Mouse (Mus musculus) telencephalon, adult 2 months (tissue): ENCODE measurements at regions not wholly inside any gene's neighbourhood (a gene's known extent, or its start where the extent isn't known, plus 50 kb on each side); places are given as distances from the start of the nearest gene placed in this dataset.

Source experiments
- DNase-seq: peaks from one replicate; pipeline ENCODE4 v3.0.0-alpha.2; 2011; ENCODE audit warnings: low read depth, low spot score

DNA sequence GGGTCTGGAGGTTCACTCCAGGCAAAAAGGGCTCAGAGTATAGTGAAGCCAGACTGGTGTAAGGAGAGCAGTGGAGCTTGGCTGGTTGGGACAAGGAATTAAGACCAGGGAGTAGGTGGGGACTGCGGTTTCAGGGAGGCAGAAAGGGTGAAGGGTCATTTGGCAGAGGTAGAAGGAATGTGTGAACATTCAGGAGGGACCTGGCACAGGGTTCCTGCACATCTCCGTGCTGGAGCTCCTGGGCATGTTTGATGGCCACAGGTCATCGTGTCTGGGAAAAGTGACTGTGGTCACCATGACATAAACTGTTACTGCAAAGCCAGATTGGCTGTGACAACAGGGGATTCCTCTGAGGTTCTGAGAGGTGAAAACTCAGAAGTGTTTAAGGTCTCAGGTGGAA is 202.3 kb downstream of the Gadd45g start:
- no peak for DNase-seq

DNA sequence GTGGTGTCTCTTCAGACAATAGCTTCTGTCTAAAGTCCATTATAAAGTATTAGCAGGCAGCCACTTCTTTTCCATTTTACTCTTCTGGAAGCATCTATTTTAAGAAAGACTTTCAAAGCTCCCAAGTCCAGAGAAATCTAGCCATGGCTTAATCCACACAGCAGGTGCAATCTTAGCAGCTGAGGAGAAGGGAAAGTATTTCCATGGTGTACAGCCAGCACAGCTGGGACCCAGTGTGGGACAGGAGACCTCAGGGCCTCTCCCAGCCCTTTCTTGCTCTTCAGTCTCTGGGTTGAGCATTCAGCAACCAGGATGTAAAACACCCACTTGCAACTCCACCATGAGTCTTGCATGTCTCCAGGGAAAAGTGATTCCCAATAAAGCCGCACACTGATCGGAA is 202.8 kb downstream of the Gadd45g start:
- no peak for DNase-seq

DNA sequence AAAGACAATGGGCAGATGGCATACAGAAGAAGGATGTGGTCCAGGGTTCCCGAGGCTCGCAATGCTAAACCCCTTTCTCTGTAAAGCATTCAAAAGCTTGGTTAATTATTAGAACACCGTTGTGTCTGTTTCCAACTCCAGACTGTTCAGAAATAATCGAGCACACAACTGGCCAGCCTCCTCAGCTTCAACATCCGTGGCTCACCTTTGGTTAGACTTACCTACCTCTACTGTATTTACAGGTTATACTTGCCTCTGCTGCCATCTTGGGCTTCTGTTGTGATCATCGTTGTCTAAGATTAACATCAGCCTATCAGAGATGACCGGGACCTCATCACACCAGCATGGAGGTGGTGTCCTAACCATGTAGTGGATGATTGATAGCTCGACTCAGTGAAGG is 209.3 kb downstream of the Gadd45g start:
- no peak for DNase-seq

DNA sequence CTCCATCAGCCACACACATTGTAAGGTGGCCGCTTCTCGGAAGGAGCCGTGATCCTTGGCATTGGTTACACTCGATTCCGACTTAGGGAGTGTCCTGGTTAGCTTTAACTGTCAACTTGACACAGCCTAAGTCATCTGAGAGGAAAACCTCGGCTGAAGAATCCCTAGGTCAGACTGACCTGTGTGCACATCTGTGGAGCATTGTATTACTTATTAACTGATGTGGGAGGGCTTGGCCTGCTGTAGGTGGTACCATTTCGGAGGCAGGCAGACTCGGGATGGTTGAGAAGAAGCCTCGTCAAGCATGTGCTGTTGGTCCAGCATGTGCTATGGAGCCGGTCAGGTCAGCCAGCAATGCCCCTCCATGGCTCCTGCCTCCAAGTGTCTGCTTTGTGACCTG is 211.0 kb downstream of the Gadd45g start:
- DNase-seq: no peak

DNA sequence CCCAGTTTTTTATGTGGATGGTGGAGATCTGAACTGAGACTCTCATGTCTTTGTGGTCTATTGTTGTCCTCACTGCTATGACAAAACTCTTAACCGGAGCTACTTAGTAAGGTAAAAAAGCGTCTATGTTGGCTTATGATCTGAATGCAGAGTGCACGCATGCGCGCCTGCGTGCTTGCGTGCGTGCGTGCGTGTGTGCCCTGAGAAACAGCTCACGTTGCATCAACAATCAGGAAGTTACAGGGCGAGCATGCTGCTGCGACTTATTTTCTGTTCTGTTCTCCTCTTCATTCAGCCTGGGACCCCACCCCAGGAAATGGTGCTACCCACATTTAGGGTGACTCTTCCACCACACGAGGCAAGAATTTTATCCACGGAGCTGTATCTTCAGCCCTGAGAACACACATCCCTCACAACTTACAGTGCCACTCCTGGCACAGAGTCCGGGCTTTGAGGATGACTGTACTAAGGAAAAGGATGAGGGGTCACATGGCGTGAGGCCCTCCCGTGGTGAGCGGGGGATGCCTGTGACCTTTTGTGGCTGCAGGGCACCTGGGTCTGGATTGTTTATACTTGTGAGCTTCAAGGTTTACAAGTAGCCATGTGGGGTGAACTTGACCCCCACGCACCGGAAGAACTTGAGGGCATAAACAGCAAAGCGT is 213.4 kb downstream of the Gadd45g start:
- DNase-seq: no peak

DNA sequence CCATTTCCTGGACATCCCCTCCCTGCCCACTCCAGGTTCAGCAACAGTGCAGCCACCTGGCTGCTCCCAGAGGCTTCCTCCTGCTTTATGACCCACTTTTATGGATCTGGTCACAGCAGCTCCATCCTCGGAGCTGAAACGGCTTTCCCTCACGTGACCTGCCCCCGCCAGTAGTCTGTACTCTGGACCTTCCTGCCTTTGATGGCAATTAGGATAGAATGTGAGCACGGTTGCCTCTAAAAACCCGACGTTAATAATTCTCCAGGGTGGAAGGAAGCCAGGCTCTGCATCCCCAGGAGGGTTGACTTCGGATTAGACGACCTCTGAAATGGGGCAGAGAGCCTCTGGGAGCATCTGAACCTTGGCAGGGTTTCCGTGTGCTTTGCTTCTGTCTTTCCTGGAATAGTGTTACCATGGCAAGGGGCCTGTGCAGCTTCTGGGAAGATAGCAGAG is 214.0 kb downstream of the Gadd45g start:
- no peak for DNase-seq

DNA sequence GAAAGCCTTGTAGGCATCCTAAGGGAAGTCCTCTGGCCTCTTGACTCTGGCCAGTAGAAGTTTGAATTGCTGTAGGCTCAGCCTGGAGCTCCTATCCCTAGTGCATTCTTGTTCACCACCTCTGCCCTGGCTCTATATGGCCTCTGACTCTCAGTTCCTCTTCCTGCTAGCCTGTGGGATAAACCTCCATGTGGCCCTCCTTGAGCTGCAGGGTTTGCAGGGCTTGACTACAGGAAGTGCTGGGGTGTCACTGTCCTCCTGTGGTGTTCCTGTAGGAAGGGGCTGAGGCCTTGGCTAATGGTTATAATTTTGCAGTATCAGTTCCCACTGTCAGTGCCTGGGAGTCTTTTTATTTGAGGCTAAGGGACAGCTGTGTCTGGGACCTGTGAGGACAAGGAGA is 215.0 kb downstream of the Gadd45g start:
- DNase-seq: no peak

DNA sequence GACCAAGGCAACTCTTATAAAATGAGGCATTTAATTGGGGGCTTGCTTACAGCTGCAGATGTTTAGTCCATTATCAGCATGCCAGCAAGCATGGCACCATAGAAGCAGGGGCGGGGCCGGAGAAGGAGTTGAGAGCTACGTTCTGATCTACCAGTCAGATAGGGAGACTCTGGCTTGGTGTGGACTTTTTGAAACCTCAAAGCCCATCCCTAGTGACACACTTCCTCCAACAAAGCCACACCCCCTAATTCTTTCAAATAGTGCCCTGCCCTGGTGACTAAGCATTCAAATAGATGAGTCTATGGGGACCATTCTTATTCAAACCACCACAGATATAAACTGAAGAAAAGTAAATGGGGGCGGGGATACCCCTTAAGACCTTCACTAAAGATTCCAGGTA is 215.4 kb downstream of the Gadd45g start:
- no peak for DNase-seq

DNA sequence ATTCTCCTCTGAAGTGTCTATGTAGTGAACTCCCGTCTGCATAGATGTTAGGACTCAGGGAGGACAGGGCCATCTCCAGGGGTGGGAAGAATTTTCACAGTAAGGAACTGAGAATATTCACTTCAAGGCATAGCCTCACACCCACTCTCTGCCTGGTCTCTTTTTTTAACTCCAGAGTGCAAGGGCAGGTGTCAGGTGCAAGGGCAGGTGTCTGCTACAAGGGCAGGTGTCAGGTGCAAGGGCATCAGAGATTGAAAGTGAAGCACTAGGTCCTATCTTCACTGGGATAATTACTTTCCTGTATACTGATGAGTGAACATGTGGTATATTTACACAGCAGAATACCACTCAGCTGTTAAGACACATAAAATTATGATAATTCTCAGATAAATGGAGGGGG is 216.1 kb downstream of the Gadd45g start:
- no peak for DNase-seq

DNA sequence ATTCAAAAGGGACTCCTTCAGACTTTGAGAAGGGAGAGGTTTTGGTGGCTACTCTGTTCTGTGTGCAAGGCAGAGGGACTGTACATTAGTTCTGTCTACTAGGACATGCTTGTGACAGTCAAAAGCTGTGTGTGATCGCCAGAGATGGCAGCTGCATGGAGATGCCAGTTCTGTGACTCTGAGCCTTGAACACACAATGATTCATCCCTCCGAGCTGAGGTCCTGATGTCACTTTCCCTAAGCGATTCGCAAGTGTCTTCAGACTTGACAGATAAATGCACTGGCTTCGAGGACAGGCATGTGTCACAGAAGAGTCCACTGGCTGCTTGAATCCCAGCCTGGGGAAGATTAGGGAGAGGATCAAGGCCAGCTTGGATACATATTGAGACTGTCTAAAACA is 218.8 kb downstream of the Gadd45g start:
- no peak for DNase-seq

DNA sequence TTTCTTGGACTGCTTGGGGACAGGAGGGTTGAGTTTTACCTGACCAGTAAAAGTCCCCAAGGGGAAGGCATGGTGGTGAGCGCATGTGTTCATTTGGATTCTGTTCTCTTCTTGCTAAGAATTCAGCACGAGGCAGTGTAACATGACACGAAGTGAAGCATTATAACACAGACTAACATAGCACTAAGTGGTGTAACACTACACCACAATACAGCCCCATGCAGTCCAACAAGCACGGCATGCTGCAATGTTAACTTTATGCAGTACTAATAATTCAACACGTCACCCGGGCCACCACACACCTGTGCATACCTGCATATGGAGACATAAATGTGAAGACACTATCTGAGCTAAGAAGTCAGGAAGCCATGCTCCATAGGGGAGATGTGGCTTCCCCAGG is 219.2 kb downstream of the Gadd45g start:
- DNase-seq: no peak

DNA sequence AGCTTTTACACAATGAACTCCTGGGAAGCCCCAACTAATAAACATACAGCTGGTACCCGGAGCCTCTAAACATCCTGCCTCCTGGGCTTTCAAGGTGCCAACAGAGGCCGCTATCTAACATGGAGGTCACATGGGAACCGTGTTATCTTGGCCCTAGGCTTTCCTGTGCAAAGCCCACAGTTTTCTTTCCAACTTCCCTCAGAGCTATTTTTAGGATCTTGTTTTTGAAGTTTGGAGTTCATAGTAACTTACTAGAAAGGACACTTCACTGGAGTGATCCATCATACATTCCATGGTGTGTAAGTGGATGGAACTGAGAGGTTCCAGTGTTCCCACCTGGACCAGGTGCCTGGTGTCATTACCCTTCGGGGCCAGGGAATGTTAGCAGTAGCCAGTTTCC is 220.6 kb downstream of the Gadd45g start:
- DNase-seq: no peak

DNA sequence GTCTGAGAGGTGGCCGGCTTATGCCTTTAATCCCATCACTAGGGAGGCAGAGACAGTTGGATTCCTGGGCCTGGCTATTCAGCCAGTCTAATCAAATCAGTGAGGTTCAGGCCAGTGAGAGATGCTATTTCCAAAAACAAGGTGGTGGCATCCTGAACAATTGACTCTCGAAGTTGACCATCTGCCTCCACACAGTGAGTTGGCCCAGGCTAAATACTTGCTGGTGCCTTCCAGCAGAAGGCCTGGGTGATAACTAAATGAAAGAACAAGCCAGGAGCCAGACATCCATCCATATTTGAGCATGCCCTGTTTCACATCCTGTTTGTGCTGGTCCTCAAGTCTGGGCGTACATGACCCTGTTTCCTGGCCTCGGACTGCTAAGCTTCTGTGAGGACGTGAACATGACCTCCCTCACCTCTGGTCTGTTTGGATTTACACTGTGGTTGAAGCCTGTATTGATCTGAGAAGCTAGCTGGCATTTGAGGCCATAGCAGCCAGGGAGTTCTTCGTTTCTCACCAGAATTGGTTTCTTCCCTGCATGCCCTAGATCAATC is 222.5 kb downstream of the Gadd45g start:
- DNase-seq: no peak

DNA sequence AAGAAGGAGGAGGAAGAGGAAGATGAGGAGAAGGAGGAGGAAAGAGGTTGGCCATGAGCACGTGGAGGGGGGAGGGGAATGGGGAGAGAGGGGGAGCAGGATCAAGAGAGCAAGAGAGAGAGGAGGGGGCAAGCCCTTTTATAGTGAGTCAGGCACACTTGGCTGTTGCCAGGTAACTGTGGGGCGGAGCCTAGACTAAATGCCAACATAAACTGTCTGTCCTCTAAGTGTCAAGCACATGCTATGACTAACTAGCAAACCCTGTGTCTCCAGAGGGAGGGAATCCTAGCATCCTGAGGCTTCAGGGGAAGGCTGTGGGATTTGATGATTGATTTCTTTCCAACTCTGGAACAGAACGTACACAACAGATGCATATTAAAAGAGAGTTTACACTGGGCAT is 223.2 kb downstream of the Gadd45g start:
- DNase-seq: no peak

DNA sequence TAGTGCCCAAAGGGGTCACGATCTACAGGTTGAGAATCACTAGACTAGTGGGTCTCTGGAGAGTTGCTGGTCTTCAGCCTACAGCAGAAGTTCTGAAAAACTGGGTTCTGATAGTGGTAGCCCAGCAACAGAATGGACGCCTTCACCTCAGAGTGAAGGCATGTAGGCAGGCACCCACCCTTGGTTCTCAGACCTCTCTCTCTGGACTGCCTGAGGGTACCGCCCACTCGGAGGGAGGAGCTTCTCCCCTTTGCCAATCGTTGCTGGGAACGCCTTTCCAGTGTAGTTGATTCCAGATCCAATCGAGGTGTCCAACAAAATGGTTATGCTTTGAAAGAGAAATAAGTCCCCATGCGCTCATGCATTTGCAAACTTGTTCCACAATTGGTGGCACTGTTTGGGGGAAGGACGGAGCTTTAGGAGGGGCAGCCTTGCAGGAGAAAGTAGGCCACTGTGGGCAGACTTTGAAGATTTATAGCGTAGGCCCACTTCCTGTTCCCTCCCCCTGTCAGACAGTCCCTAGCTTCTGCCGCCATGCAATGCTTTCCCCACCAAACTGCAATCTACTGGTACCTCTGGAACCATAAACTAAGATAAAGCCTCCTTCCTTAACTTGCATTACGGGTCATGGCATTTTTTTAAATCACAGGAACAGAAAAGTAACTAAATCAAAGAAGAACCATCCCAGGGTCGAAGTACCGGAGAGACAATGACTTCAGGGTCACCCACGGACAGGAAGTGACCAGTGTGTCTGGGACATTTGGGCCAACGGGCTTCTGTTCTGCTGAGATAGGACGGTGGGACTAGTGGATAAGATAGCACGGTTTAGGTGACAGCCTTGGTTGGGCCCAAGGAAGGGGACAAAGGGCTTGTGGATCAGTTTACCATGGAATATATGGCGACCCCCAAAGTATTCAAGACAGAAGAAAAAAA is 224.5 kb downstream of the Gadd45g start:
- no peak for DNase-seq

DNA sequence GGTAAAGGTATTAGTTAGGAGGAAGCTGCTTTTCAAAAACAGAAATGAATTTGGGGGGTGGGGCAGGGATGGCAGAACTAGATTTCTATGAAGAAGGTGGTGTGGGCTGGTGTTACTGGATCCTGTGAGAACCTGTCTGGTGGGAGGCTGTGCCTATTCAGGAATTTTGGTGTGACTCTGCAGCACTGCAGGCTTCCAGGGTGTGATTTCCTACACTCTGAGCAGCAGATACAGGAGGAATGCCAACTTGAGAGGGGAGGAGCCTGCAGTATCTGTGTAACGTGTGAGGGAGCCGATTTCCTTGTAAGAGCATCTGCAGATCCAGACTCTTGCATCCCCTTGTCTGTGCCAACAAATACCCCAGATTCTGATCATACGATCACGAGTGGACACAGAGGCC is 231.1 kb downstream of the Gadd45g start:
- peak; percentile 72 for DNase-seq

DNA sequence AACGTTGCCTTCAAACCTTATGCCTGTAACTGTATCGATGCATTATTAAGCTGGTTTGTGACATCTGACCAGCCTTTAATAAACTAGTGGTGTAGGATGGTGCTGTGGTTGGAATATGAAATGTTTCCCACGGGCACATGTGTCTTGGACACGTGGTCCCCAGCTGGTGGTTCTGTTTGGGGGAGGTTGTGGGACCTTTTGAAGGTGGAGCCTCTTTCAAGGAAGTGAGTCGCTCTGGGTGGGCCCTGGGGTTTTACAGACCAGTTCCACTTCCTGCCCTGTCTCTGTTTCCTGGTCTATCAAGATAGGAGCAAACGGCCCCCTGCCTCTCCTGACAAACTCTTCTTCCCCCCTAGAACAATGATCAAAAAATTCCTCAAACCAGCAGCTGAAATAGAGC is 232.1 kb downstream of the Gadd45g start:
- no peak for DNase-seq

DNA sequence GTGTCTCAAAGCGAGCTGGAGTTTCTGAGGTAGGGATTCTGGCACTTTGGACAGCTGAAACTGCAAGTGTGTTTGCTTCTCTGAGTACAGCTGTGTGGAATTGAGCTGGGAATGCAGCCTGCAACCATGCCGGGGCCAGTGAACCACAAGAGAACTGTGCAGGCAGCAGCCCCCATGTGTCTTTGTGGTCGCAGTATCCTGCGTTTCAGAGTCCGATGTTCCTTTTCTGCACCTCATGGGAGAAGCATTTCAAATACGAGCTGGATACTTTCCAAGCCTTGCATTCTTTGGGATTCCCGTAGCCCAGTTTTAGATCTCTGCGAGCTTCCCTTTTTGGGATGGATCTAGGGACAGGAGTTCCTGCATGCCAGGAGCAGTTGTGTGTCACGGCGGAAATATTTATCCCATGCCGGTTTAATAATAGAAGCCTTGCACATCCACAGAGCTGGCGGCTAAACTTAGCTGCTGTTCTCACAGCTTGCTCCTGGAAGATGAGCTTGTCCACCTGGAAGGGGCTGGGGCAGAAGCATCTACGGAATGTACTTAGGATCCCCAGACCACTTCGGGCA is 233.3 kb downstream of the Gadd45g start:
- DNase-seq: peak; percentile 32

DNA sequence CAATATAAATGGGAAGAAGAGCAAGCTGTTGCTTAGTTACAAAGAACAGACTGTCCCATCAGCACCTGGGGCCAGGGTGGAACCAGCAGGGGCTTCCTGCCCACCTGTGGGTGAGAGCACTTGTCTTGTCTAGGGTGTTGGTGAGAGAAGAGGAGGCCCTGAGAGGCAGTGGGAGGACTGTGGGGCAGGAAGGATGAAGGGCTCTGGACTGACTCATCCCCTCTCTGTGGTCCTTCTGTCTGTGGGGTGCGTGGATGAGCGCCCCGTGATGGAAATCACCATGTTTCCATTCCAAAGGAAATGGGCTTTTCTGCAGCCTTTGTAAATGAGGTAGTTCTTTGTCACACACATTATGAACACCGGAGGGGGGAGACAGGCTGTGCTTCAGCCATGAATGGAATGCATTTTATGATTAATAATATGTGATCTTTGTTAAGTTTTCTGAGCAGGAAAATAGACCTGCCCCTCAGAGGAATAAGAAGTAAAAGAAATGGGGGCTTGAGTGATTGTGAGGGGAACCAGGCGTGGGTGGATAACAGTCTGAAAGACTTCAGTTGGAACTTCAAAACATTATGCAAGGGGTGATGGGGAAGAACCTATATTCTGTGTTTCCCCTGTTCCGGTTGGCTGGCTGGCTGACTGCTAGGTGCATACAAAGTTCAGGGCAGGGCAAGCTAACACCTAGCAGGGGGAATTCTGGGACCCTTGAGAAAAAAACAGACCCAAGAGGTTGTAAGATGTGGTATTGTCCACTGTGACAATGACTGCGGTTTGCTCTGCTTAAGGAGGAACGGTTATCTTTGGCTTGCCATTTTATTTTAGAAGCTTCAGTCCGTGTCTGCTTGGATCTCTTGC is 237.3 kb downstream of the Gadd45g start:
- no peak for DNase-seq

DNA sequence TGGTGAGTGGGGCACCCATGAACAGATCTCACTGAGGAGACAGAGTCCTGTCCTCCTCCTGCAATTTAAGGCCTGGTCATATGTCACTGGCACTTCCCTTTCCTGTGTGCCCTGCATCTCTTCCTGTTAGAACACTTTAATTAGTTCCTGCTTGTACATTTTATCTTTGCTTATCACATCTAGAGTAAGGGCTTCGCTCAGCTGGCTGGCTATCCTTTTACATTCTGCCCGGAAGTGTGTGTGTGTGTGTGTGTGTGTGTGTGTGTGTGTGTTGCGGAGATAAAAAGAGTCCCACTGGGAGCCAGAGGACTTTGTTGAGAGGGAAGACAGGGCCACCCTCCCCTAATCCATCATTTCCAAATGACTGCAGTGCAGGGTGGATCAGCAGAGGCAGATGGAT is 238.6 kb downstream of the Gadd45g start:
- no peak for DNase-seq

DNA sequence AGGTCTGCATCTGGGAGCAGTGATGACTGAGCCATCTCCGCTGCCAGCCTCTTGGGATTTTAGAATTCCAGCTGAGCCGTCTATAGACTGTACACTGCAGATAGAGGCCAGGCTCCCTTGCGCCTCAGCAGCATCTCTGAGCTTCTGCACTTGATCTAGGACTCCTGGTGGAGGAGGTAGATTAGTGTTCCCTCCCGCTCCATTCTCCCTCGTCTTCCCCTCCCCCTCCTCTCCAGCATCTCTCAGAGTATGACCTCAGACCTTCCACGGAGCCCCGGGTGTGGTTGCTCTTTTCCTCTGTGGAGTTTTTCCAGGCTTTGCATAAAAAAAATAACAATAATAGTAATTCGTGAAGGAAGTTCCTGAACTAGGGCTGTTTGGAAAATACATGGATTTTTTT is 241.8 kb downstream of the Gadd45g start:
- DNase-seq: no peak

DNA sequence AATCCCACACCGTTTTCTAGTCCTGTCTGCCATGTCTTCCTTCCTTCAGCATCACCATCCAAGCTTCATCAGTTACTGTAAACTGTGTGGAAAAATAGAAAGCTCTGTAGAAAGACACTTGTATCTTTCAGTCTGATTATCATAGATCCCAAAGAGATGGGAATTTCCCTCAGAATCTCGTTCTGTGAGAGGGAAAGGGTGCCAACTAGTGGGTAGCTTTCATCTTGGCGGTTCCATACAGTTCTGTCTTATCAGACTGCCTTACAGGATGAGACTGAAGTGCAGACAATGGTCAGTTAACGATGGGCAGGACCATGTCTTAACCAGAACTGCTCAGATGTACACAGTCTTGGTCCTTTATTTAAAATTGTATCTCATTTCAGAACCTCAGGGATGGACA is 243.9 kb downstream of the Gadd45g start:
- no peak for DNase-seq
